Mouse (Mus musculus) urinary bladder, postnatal 36 days (tissue): Measurements from ENCODE around the gene Lztr1.

Source experiments
- DNase-seq, 2 experiments: peaks; one replicate each; pipeline ENCODE4 v3.0.0; 2022; ENCODE audit warnings: low spot score in 2 of 2, mixed read lengths in 1 of 2

The Lztr1 gene

DNA sequence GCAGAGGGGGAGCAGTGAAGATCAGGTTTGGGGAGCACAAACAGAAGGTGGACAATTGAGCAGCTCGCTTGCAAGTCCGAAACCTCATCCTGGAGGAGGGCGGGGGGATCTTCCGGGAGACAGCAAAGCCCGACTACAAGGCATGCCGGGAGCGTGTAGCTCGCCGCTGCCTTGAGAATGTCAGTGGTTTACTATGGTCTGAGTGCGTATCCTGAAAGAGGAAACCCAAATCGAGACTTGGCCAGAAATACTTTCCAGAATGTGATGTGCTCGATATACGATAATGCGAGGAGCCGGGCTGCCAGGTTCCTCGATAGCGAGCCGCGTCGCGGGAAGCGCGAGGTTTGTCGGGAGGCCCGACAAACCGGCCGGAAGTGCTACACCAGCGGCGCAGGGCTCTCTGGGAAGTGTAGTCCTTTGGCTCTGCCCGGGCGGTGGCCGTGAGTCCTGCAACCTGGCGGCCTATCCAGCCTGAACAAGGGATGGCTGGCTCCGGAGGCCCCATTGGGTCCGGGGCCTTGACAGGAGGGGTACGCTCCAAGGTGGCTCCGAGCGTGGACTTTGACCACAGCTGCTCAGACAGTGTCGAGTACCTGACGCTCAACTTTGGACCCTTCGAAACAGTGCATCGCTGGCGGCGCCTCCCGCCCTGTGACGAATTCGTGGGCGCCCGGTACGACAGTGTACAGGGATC, at the start of gene Lztr1:
Gene Lztr1 (plus strand): TSS at position 143 of the 694 bp plus-strand sequence.
- DNase-seq, result peak; percentile 89

DNA sequence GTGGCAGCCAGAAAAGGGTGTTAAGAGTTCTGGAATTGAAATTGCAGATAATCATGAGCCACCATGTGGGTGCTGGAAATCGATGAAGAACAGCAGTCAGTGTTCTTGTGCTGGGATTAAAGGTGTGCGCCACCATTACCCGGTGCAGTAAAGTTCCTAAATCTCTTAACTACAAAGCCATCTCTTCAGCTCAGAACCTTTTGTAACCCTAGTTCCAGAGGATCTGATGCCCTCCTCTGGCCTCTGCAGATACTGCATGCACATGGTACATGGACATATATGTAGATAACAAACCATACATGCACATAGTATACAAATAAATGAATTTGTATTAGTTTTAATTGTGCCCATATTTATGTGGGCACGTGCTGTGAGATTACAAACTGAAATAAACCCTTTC, 48.2 kb upstream of the Lztr1 start:
- no peak for DNase-seq

GRCm38 (mm10) chr16:17461596-17461995, 46.9 kb upstream of the Lztr1 start:
- DNase-seq, result no peak

DNA sequence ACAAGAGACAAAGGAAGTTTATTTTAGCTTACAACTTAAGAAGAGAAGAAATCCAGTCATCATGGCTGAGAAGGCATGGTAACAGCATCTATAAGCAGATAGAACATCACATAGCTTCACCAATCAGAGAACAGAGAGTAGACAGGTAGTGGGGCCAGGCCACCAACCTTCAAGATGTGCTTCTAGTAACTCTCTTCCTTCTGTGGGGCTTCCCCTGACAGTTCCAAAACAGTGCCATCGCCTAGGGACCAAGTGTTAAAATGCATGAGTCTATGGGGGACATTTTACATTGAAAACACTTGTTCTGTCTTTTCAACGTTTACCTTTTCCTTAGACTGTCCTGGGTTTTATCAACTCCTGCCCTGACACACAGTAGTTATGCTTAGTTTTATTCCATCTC, 45.3 kb upstream of the Lztr1 start:
- DNase-seq, result no peak

GRCm38 (mm10) chr16:17466875-17467663, 41.4 kb upstream of the Lztr1 start:
- DNase-seq, result no peak

DNA sequence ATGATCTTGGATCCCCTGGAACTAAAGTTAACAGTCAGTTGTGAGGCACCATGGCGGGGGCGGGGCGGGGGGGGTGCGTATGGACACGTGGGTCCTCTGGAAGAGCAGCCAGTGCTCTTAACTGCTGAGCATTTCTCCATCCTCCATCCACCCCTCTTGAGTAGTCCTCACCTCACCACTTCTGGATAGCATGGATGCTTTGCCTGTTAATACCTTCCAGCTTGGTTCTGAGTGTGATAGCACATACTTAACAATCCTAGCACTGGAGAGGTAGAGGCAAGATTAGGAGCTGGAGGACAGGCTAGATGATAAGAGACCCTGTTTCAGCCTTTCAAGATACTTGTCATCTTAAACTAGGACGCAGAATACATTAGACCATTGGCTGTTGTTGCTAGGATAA, 36.0 kb upstream of the Lztr1 start:
- DNase-seq, result no peak

GRCm38 (mm10) chr16:17474091-17474490, 34.4 kb upstream of the Lztr1 start:
- DNase-seq, result peak in 1 of 2 experiments; percentile 14

- DNase-seq, result no peak
Measured at GRCm38 (mm10) chr16:17474761-17475160, 33.7 kb upstream of the Lztr1 start.

DNA sequence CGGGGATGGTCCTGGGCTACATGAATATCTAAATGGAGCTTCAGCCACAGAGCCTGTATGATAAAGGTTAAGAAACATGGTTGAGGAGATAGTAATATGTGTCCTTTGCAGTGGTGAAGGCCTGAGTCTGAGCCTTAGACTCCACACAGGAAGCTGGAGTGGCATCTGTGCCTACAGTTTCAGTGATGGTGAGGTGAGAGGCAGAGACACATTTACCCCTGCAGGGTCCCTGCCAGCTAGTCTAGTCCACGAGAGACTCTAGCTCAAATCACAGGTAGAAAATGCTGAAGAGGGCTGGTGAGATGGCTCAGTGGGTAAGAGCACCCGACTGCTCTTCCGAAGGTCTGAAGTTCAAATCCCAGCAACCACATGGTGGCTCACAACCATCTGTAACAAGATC, 33.2 kb upstream of the Lztr1 start:
- no peak for DNase-seq

- DNase-seq, result no peak
Measured at GRCm38 (mm10) chr16:17478331-17478943, 30.1 kb upstream of the Lztr1 start.

GRCm38 (mm10) chr16:17481465-17481864, 27.0 kb upstream of the Lztr1 start:
- DNase-seq, result no peak

- no peak for DNase-seq
Measured at GRCm38 (mm10) chr16:17486505-17486904, 22.0 kb upstream of the Lztr1 start.

- DNase-seq, result no peak
Measured at GRCm38 (mm10) chr16:17488478-17489468, 19.7 kb upstream of the Lztr1 start.

DNA sequence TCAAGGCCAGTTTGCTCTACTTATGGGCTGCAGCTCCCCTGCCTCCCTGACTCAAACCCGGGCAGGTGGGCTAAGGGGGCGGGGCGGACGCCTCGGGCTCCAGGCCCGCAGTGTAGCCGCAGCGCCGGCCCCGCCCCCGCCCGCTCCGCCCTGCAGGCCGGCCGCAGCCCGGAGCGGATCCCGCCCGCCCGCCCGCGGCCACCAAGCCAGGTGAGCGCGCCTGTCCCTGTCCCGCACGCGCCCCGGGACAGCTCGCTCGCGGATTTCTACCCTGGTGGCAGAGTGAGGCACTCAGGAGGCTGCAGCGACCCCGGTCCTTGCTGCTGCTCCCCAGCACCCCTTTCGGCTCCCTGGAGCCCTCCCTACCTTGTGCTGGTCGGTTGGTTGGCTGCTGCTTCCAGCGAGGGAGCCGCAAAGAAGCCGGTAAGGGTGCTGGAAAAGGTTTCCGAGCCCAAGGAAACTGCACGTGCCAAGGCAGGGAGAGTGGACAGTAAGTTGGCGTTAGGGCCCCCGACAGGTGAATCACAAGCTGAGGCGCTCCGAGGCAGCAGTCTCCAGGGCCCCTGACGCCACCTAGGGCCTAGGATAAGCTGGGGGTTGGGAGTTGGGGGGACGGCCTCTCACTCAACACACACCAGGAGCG, 18.9 kb upstream of the Lztr1 start, which contains the start of gene Aifm3:
Gene Aifm3 (plus strand): TSS at position 143 of the 643 bp plus-strand sequence.
- DNase-seq, result no peak

GRCm38 (mm10) chr16:17491154-17491553, 17.3 kb upstream of the Lztr1 start:
- no peak for DNase-seq

GRCm38 (mm10) chr16:17491896-17492561, 16.5 kb upstream of the Lztr1 start:
- no peak for DNase-seq

DNA sequence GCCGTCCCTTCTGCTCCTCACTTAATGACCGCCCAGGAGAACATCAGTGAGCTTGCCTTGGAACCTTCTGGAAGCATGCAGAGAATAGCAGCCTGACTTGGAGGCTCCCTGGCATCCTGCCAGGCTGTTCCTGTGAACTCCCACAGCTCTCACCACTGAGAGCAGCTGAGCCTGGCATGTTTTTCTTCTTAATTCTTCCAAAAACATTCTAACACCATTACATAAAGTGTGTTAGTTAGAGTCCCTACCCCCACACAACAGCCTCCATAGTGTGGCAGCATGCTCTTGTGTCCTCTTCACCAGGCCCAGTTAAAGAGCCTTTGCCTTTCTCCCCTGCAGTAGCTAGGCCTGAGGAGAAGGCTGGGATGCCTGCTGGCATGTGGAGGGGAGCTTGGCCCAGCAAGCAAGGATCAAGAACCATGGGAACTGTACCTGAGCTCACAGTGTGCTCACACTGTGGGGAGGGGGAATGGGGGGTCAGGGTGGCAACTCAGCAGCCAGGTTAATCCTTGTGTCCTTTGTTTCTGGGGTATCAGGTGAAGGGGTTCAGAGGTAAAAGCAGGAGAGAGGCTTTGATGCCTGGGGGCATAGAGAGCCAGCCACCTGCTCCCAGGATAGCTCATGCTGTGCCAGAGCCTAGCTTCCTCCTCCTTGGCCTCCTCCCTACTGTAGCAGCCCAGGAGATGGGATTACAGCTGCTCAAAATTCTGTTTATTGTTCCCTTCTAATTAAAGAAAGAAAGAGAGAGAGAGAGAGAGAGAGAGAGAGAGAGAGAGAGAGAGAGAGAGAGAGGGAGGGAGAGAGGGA, 11.8 kb upstream of the Lztr1 start:
- peak in 1 of 2 experiments; percentile 36 for DNase-seq

GRCm38 (mm10) chr16:17499249-17499883, 9.1 kb upstream of the Lztr1 start:
- DNase-seq, result no peak

DNA sequence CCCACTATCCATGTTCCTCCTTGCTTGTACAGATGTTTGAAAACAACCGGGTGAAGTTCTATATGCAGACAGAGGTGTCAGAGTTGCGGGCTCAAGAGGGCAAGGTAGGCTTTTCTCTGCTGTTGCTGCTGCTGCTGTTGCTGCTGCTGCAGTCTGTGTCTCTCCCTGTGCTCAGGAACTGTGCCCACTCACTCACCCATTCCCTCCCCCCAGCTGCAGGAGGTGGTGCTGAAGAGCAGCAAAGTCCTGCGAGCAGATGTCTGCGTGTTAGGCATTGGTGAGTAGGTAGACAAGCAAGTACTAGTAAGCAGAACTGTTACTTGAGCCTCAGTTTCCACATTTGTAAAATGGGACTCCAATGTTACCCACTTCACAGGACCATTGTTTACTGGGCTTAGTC, 5.8 kb upstream of the Lztr1 start:
- no peak for DNase-seq
